Mouse (Mus musculus): ENCODE measurements around the gene Emb.
"Not testable (repeated sequence)": the region's sequence is repeated elsewhere in the genome, so short reads cannot be mapped to it uniquely, and the experiment has no call there.

Emb gene

DNA sequence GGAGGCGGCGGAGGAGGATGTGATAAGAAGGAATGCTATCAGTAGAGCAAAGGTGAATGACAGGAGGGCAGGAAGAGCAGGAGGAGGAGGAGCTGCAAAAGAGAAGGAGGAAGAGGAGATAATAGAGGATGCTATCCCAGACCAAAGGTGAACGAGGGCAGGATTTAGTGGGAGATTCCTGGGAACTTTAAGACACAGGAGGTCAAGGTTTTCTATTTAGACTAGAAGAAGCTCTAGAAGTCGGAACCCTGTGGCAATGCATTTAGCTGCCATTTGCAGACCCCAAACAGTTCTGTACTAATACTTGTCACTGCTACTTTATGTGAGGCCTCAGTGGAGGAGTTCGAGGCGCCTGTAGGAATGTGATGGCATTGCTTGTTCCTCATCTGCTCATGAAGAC lies at the start of gene Emb:
TSS of gene Emb (plus strand) at position 301 of the 400 bp plus-strand sequence.
- no peak for DNase-seq (ENCODE audit: low spot score in 2 of 2)

DNA sequence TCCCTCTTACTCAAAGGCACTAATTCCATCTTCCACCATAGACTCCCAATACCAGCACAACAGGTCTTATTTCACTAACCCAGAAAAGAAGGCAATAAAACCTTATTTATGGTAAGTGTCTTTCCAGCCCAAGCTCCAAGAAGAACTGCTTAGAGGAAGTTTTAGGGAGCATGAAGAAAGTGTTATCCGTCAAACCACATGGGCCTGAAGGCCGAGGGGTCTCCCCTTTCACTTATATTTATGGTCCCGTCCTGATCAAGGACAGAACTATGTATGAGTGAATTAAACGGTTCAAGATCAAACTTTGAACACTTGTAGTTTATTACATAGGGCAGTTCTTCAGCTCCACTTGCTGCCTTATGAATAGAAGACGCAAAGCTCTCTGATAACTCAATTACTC lies 44.4 kb upstream of the Emb start:
- DNase-seq (ENCODE audit: low spot score in 2 of 2), result no peak

DNA sequence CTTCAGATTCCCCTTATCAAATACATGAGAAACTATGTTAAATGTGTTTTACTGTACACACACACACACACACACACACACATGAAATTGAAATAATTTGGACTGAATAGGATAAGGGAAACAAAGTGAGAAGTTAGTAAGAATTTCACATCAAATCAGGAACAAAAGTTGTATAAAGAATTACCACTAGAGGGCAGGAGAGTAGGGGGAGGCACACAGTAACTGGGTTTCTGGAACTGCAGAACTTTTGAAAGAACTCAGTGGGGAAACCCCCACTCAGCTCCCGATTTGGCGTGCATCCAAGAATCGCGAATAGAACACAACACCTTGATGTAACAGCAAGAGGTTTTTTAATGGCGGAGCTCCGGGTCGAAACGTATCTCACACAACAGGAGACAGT lies 43.3 kb upstream of the Emb start:
- DNase-seq (ENCODE audit: low spot score in 2 of 2), result peak in 1 of 2 experiments; percentile 29

DNA sequence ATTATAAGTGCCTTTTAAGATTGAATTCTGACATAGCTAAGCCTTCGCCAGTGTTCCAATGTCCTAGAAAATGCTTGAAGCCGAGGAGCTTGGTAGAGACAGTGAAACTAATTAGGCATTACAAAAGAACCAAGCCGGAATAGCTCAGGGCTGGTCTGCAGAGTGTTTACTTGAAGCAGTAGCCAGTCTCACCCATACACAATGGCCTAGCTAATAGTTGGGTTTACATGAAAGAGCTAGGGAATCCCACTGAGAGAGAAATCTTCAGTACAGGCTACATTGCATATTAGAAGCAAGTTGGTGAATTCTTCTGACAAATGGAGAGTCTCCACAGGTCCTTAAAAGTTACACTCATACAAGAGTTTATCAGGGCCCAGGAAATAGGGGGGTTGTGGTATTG lies 27.4 kb upstream of the Emb start:
- DNase-seq (ENCODE audit: low spot score in 2 of 2), result not testable (repeated sequence)

DNA sequence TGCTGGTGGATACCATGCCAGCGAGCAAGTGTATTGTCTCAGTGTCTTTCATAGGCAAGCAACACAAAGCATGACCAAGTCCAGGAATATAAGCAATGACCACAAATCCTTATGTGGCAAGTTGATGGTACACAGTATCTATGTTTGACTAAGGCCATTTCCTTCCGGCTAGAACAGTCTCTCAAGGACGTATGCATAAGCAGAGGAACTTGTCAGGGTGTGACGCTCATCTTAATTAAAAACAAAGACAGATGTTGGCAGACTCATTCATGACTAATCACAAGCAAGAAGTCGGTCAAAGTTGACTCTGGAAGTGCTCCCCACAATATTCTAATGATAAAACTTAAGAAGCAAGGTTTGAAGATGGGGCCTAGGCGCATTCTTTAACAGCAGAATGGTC lies 25.0 kb upstream of the Emb start:
- DNase-seq (ENCODE audit: low spot score in 2 of 2), result no peak

DNA sequence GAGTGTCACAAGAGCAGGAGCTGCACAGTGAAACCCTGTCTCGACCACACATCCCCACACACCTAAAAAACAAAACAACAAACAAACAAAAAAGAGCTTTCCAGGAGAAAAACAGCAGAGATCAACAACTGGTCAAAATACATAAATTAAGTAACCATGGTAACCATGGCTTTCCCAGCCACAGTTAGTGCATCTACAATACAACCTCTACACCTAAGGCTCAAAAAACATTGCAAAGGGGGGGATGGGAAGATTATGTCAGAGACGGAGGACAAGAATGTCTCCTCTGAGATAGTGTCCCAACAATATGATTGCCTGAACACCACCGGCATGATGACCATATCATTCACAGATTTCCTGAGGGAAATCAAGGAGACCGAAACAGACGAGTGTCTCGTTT lies 23.0 kb upstream of the Emb start:
- DNase-seq (ENCODE audit: low spot score in 2 of 2), result no peak

- DNase-seq (ENCODE audit: low spot score in 2 of 2), result no peak
Observed at GRCm38 (mm10) chr13:117192161-117192560, 16.2 kb upstream of the Emb start.

- no peak for DNase-seq (ENCODE audit: low spot score in 2 of 2)
Observed at GRCm38 (mm10) chr13:117193422-117193983, 14.8 kb upstream of the Emb start.

- DNase-seq (ENCODE audit: low spot score in 2 of 2), result peak in 1 of 2 experiments; percentile 47
Observed at GRCm38 (mm10) chr13:117195569-117196495, 12.5 kb upstream of the Emb start.

DNA sequence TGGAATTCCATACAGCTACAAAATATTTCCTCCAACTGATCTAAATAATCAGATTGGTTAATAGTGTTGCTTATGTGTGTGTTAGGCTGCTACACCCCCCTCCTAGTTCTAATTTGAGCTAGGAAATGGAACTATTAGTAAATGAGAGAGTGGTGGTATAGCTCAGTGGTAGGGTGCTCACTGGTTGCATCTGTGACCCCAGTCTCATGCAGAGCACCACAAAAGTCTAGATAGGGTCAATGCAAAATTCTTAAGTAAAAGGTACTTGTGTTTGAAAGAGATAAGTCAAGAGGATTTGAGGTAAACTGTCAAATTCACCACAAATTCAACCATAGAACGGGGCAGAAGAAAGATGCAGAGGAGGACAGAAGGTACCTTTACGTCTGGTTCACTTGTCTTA lies 10.7 kb upstream of the Emb start:
- DNase-seq (ENCODE audit: low spot score in 2 of 2), result no peak

- DNase-seq (ENCODE audit: low spot score in 2 of 2), result peak; percentile 83 to 91
Observed at GRCm38 (mm10) chr13:117198402-117199083, 9.8 kb upstream of the Emb start.

GRCm38 (mm10) chr13:117202755-117203471 lies 5.4 kb upstream of the Emb start:
- peak in 1 of 2 experiments; percentile 60 for DNase-seq (ENCODE audit: low spot score in 2 of 2)

DNA sequence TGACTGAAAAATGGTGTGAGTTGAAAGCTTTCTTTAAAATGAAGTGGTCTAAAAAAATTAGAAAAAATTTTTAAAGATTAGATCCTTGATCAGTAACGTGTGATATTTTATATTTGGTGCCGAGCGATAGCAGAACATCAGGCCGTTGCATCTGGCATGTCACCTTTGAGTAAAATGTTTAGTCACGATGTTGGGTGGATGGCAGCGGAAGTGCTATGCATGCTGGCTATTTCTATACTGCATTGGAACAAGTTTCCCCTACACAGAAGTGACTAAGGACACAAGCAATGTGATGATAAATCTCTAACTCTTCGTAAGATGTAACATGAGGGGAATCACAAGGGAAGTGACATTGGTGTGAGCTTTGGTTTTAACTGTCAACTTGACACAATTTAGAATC lies 3.7 kb upstream of the Emb start:
- no peak for DNase-seq (ENCODE audit: low spot score in 2 of 2)

DNA sequence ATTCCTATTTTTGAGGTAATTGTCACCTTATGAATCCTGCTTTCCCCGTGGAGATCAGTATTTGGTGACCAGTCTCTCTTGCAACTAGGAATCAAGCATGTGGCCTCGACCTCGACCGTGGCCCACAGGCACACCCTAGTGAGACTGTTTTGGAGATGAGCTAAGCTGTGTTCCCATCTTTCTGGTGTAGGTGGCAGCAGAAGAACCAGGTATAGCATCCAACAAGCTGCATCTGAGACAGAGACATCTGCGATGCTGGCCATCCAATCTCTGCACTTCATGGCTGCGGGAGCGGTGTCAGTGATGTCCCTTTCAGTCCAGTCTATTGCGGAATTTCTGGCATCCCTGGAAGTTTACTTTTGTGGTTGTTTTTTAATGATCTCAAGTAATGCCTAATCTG lies 2.3 kb upstream of the Emb start:
- DNase-seq (ENCODE audit: low spot score in 2 of 2), result no peak

DNA sequence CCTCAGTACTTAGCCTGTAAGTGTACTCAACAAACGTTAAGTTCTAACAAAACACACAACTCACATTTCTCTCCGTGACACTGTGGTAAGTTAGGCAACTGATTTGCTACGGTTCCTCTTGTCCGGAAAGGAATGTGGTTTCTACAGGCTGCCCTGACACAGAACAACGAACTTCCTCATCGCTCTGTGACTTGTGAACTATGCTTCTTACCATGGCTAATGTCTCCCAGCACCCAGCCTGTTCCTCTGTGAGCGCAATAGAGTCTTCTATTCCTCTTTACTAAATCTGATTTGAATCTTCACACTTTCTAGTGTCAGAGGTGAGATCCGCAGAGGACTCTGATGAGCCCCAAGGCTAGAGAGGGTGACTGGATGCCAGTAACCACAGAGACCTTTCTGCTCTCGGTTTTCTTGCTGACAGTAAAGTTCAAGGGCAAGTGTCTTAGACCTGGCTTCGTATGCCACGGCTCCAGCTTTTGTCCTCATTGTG lies 3.1 kb downstream of the Emb start:
- peak in 1 of 2 experiments; percentile 44 for DNase-seq (ENCODE audit: low spot score in 2 of 2)

DNA sequence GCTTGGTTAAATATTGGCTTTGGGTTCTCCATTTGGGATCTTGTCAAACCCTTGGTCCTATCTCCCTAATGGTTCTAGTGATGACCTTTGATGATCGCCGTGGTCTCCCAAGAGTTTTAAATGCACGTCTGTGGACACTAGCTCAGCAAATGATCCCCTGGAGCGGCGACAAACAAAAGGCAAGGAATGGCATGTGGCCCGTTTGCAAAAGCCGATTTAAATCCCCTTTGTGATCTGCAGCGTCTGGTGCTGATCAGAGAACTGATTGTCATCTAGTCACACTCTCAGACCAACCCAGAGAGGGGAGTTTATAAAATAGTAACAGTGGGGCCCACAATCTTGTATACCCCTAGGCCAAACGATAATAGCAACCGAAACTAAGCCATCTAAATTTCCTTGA lies 7.1 kb downstream of the Emb start:
- DNase-seq (ENCODE audit: low spot score in 2 of 2), result no peak

DNA sequence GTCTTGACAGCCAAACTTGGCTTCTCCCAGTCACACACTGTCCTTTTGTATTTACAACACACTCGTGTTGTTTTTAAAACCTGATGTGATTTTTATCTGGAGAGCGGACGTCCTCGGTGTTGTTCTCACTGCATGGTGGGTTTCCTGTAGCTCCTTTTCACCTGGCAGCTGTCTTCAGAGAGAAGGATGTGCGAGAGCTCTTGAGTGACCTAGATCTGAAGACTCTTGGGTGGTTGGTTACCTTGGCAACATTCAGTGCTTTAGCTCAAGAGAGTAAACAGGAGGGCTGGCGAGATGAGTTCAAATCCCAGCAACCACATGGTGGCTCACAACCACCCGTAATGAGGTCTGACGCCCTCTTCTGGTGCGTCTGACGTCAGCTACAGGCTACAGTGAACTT lies 7.8 kb downstream of the Emb start:
- DNase-seq (ENCODE audit: low spot score in 2 of 2), result peak; percentile 74 to 81

GRCm38 (mm10) chr13:117216752-117217363 lies 8.5 kb downstream of the Emb start:
- DNase-seq (ENCODE audit: low spot score in 2 of 2), result no peak

DNA sequence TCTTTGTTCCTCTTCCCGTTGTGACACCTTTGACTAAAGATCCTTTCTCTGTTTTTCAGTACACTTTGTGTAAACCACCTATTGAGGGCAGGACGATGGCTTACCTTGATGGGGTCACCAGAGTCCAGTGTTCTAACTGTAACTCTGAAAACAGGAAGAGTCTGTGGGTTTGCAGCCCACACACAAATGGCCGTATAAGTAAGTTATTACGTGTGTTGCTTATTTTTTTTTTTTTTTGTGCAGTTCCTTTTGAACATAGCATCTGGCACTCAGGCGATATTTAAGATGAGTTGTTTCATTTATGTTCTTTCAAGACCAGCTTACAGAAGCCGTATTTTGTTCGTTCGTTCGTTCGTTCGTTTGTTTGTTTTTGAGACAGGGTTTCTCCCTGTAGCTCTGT lies 9.3 kb downstream of the Emb start:
- no peak for DNase-seq (ENCODE audit: low spot score in 2 of 2)

- peak; percentile 46 to 60 for DNase-seq (ENCODE audit: low spot score in 2 of 2)
Observed at GRCm38 (mm10) chr13:117218092-117218491, 9.8 kb downstream of the Emb start.

GRCm38 (mm10) chr13:117219871-117220500 lies 11.7 kb downstream of the Emb start:
- no peak for DNase-seq (ENCODE audit: low spot score in 2 of 2)
